Mouse (Mus musculus) stomach, embryonic 14.5 days (tissue): Measurements from ENCODE around the gene Plcb4. TPM values are rescaled to one million over a fixed set of nuclear protein-coding genes. Genes with fewer than 3 reads are reported as not detected.

Experiments used
- ATAC-seq: fragments of 200-750 bp; cut with Nextera tagmentation; 2 replicates; pipeline ENCODE4 v1.8.0; 2017; ENCODE audit warnings: low read depth, moderate TSS enrichment; ENCODE audit not compliant: insufficient number of reproducible peaks, insufficient read depth, low FRiP score
- H3K27ac ChIP-seq: fragments of 300-500 bp; sonication (generic); 2 replicates; pipeline ENCODE4 v1.5.1; 2014; ENCODE audit warnings: mild to moderate bottlenecking, low read length, moderate library complexity, mixed read lengths
- H3K27me3 ChIP-seq: fragments of 300-500 bp; sonication (generic); 2 replicates; pipeline ENCODE4 v1.6.1; 2014; ENCODE audit warnings: low read length, control low read depth, mixed read lengths; ENCODE audit not compliant: control insufficient read depth, insufficient read depth
- H3K36me3 ChIP-seq: fragments of 300-500 bp; sonication (generic); 2 replicates; pipeline ENCODE4 v1.6.1; 2014; ENCODE audit warnings: mild to moderate bottlenecking, control low read depth, low read length, moderate library complexity, mixed read lengths; ENCODE audit not compliant: control insufficient read depth, insufficient read depth
- H3K4me1 ChIP-seq: fragments of 300-500 bp; sonication (generic); 2 replicates; pipeline ENCODE4 v1.6.1; 2014; ENCODE audit warnings: low read length, control low read depth, mixed read lengths; ENCODE audit not compliant: control insufficient read depth, insufficient read depth
- H3K4me2 ChIP-seq: fragments of 300-500 bp; sonication (generic); replicated peaks from 2 replicates; pipeline ENCODE4 v1.6.1; 2014; ENCODE audit warnings: low read depth, low read length, control low read depth
- H3K4me3 ChIP-seq: fragments of 300-500 bp; sonication (generic); 2 replicates; pipeline ENCODE4 v1.5.1; 2014; ENCODE audit warnings: low read depth, low read length, control low read depth
- H3K9ac ChIP-seq: fragments of 300-500 bp; sonication (generic); replicated peaks from 2 replicates; pipeline ENCODE4 v1.6.1; 2014; ENCODE audit warnings: low read depth, mild to moderate bottlenecking, control low read depth, low read length, moderate library complexity, mixed read lengths
- H3K9me3 ChIP-seq: fragments of 300-500 bp; sonication (generic); 2 replicates; pipeline ENCODE4 v1.6.1; 2016; ENCODE audit warnings: low read depth, low read length, control low read depth; ENCODE audit not compliant: control insufficient read depth
- WGBS: fragments of 180-500 bp; shearing (Covaris S2); extraction: QIAGEN DNeasy Blood & Tissue Kit; methylation state at CpG from one replicate; pipeline ENCODE4 v1.1.7; 2014; 5-methylcytosine and 5-hydroxymethylcytosine counted together
- polyA plus RNA-seq: library from polyadenylated mRNA; unstranded; fragments of >200 nt; fragmentation: Nextera tagmentation; extraction: Ambion mirVana; gene quantifications from 2 replicates; pipeline ENCODE4 v1.2.1, GENCODE M21; 2014

Gene Plcb4
- polyA plus RNA-seq, 1 experiment from 2014 or later, result 51.4 TPM

- no peak overlapping the region for H3K9ac ChIP-seq
- H3K27me3 ChIP-seq, result no peaks in the 10 kb centered on the region
- peaks cover 6% of the 10 kb centered on the region; the same call in 1 of the 2 replicates for H3K4me1 ChIP-seq
- H3K36me3 ChIP-seq, result no peaks in the 10 kb centered on the region
- 74% methylated on average over 6 of the region's 6 CpGs for WGBS
- no peak overlapping the region for H3K4me3 ChIP-seq
- ATAC-seq, result no peak
- H3K27ac ChIP-seq, result no peak overlapping the region
- H3K4me2 ChIP-seq, result no peak overlapping the region
- no peaks in the 10 kb centered on the region for H3K9me3 ChIP-seq
Measured at GRCm38 (mm10) chr2:135800385-135800784, 141.6 kb downstream of the Plcb4 start.

- H3K4me3 ChIP-seq, result no peak overlapping the region
- no peaks in the 10 kb centered on the region for H3K36me3 ChIP-seq
- H3K4me1 ChIP-seq, result peaks cover 3% of the 10 kb centered on the region; the same call in 1 of the 2 replicates
- H3K27ac ChIP-seq, result no peak overlapping the region
- H3K27me3 ChIP-seq, result no peaks in the 10 kb centered on the region
- no peak overlapping the region for H3K4me2 ChIP-seq
- H3K9ac ChIP-seq, result no peak overlapping the region
- 93% methylated on average over 9 of the region's 9 CpGs for WGBS
- no peak for ATAC-seq
- no peaks in the 10 kb centered on the region for H3K9me3 ChIP-seq
Measured at GRCm38 (mm10) chr2:135802878-135803450, 144.2 kb downstream of the Plcb4 start.

GRCm38 (mm10) chr2:135805748-135806685, 147.2 kb downstream of the Plcb4 start:
- Histone ChIP-seq H3K4me3 (no peak overlapping the region), H3K4me2 (no peak overlapping the region), H3K9me3 (no peaks in the 10 kb centered on the region), H3K36me3 (no peaks in the 10 kb centered on the region), H3K27ac (no peak overlapping the region), H3K4me1 (no peaks in the 10 kb centered on the region), H3K27me3 (no peaks in the 10 kb centered on the region), H3K9ac (no peak overlapping the region)
- 77% methylated on average over 15 of the region's 15 CpGs for whole genome bisulfite sequencing
- ATAC-seq, result no peak

GRCm38 (mm10) chr2:135808342-135808741, 149.5 kb downstream of the Plcb4 start:
- Histone ChIP-seq H3K4me1 (no peaks in the 10 kb centered on the region), H3K4me2 (no peak overlapping the region), H3K9ac (no peak overlapping the region), H3K27ac (no peak overlapping the region), H3K36me3 (no peaks in the 10 kb centered on the region), H3K9me3 (no peaks in the 10 kb centered on the region), H3K4me3 (no peak overlapping the region), H3K27me3 (no peaks in the 10 kb centered on the region)
- WGBS, result 78% methylated on average over 4 of the region's 4 CpGs
- ATAC-seq, result no peak

GRCm38 (mm10) chr2:135810841-135811240, 152.0 kb downstream of the Plcb4 start:
- no peaks in the 10 kb centered on the region for H3K4me1 ChIP-seq
- H3K4me2 ChIP-seq, result no peak overlapping the region
- H3K27me3 ChIP-seq, result no peaks in the 10 kb centered on the region
- no peak overlapping the region for H3K9ac ChIP-seq
- no peaks in the 10 kb centered on the region for H3K9me3 ChIP-seq
- 60% methylated on average over 6 of the region's 6 CpGs for WGBS
- no peaks in the 10 kb centered on the region for H3K36me3 ChIP-seq
- H3K27ac ChIP-seq, result peak overlapping the region; percentile 11; the same call in 1 of the 2 replicates
- 0 out of 2 replicates have a peak, but pooled peaks have one; percentile 28 for ATAC-seq
- H3K4me3 ChIP-seq, result no peak overlapping the region

GRCm38 (mm10) chr2:135811453-135812101, 152.8 kb downstream of the Plcb4 start:
- no peak overlapping the region for H3K4me3 ChIP-seq
- no peaks in the 10 kb centered on the region for H3K36me3 ChIP-seq
- peak; percentile 37; the same call in 1 of the 2 replicates for ATAC-seq
- no peaks in the 10 kb centered on the region for H3K4me1 ChIP-seq
- no peak overlapping the region for H3K4me2 ChIP-seq
- WGBS, result 54% methylated on average over 5 of the region's 5 CpGs
- H3K27ac ChIP-seq, result peak overlapping the region; percentile 11; the same call in 1 of the 2 replicates
- no peaks in the 10 kb centered on the region for H3K27me3 ChIP-seq
- H3K9me3 ChIP-seq, result no peaks in the 10 kb centered on the region
- no peak overlapping the region for H3K9ac ChIP-seq

GRCm38 (mm10) chr2:135812701-135813246, 154.0 kb downstream of the Plcb4 start:
- no peak overlapping the region for H3K27ac ChIP-seq

GRCm38 (mm10) chr2:135820691-135821090, 161.9 kb downstream of the Plcb4 start:
- Histone ChIP-seq H3K27ac (no peak overlapping the region; the same call in 1 of the 2 replicates), H3K9me3 (no peaks in the 10 kb centered on the region), H3K36me3 (no peaks in the 10 kb centered on the region), H3K27me3 (no peaks in the 10 kb centered on the region), H3K4me3 (no peak overlapping the region), H3K4me2 (no peak overlapping the region), H3K9ac (no peak overlapping the region), H3K4me1 (peaks cover 5% of the 10 kb centered on the region; the same call in 1 of the 2 replicates)
- no peak for ATAC-seq
- 37% methylated on average over 2 of the region's 2 CpGs for WGBS

More at GRCm38 (mm10) chr2:135812701-135813246, 154.0 kb downstream of the Plcb4 start:
- no peak overlapping the region for H3K9ac ChIP-seq
- H3K4me3 ChIP-seq, result no peak overlapping the region
- no peaks in the 10 kb centered on the region for H3K36me3 ChIP-seq
- no peak overlapping the region for H3K4me2 ChIP-seq
- 89% methylated on average over 8 of the region's 8 CpGs for WGBS
- no peaks in the 10 kb centered on the region for H3K27me3 ChIP-seq
- no peaks in the 10 kb centered on the region for H3K4me1 ChIP-seq
- no peak for ATAC-seq
- no peaks in the 10 kb centered on the region for H3K9me3 ChIP-seq
